Mouse (Mus musculus) embryonic facial prominence, embryonic 12.5 days (tissue): ENCODE results near the gene Zbp1. TPM values are rescaled to one million over a fixed set of nuclear protein-coding genes. Genes with fewer than 3 reads are reported as not detected.

Experiments
- ATAC-seq: fragments of 200-750 bp; cut with Nextera tagmentation; 2 replicates; pipeline ENCODE4 v1.8.0; 2017; ENCODE audit not compliant: insufficient number of reproducible peaks, insufficient read depth, low FRiP score, low TSS enrichment
- H3K27ac ChIP-seq: fragments of 300-500 bp; sonication (generic); 2 replicates; pipeline ENCODE4 v1.5.1; 2016; ENCODE audit warnings: mild to moderate bottlenecking
- H3K27me3 ChIP-seq: fragments of 300-500 bp; sonication (generic); 2 replicates; pipeline ENCODE4 v1.6.1; 2016; ENCODE audit warnings: mild to moderate bottlenecking, moderate library complexity
- H3K36me3 ChIP-seq: fragments of 300-500 bp; sonication (generic); 2 replicates; pipeline ENCODE4 v1.6.1; 2016; ENCODE audit warnings: mild to moderate bottlenecking
- H3K4me1 ChIP-seq: fragments of 300-500 bp; sonication (generic); 2 replicates; pipeline ENCODE4 v1.6.1; 2016
- H3K4me2 ChIP-seq: fragments of 300-500 bp; sonication (generic); replicated peaks from 2 replicates; pipeline ENCODE4 v1.6.1; 2016; ENCODE audit warnings: mild to moderate bottlenecking, moderate library complexity
- H3K4me3 ChIP-seq: fragments of 300-500 bp; sonication (generic); 2 replicates; pipeline ENCODE4 v1.5.1; 2016; ENCODE audit warnings: mild to moderate bottlenecking
- H3K9ac ChIP-seq: fragments of 300-500 bp; sonication (generic); 2 replicates; pipeline ENCODE4 v1.6.1; 2016; ENCODE audit warnings: mild to moderate bottlenecking, moderate library complexity
- H3K9me3 ChIP-seq: fragments of 300-500 bp; sonication (generic); 2 replicates; pipeline ENCODE4 v1.6.1; 2016; ENCODE audit warnings: mild to moderate bottlenecking, moderate library complexity
- WGBS: fragments of 180-500 bp; shearing (Covaris S2); methylation state at CpG from one replicate; pipeline ENCODE4 v1.1.7; 2016; 5-methylcytosine and 5-hydroxymethylcytosine counted together
- polyA plus RNA-seq: library from polyadenylated mRNA; unstranded; fragments of >200 nt; fragmentation: Nextera tagmentation; extraction: Ambion mirVana; gene quantifications from 2 replicates; pipeline ENCODE4 v1.2.1, GENCODE M21; 2016

Gene Zbp1
- polyA plus RNA-seq, 1 experiment from 2014 or later, result not detected

GRCm38 (mm10) chr2:173182796-173183195, 35.9 kb downstream of the Zbp1 start:
- H3K4me1 ChIP-seq, result no peaks in the 10 kb centered on the region
- no peaks in the 10 kb centered on the region for H3K36me3 ChIP-seq
- no peaks in the 10 kb centered on the region for H3K9me3 ChIP-seq
- peaks cover 8% of the 10 kb centered on the region; the same call in 1 of the 2 replicates for H3K27me3 ChIP-seq
- no peak for ATAC-seq
- H3K27ac ChIP-seq, result no peak overlapping the region
- no peak overlapping the region for H3K9ac ChIP-seq
- no peak overlapping the region for H3K4me2 ChIP-seq
- 77% methylated on average over 7 of the region's 7 CpGs for WGBS
- H3K4me3 ChIP-seq, result no peak overlapping the region

DNA sequence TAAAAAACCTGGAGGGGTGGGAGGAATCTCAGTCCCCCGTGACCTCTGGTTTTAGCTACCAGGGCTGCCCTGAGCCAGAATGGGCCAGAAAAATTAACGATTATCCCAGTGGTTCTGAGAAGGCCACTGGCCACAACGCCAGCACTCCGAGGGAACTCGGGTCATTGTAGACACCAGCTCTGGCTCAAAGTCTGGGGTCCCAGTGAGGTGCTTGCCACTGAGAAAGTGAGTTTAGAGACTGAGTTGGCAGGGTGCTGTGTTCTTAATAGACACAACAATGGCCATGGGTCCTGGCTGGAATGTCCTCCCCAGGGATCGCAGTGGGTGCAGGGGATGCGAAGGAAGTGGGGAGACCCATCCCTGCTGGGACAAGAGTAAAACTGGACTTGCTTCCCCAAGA, 36.8 kb downstream of the Zbp1 start:
- Histone ChIP-seq H3K36me3 (no peaks in the 10 kb centered on the region), H3K27me3 (peaks cover 3% of the 10 kb centered on the region; the same call in 1 of the 2 replicates), H3K9me3 (no peaks in the 10 kb centered on the region), H3K9ac (no peak overlapping the region), H3K27ac (no peak overlapping the region), H3K4me1 (no peaks in the 10 kb centered on the region), H3K4me2 (no peak overlapping the region), H3K4me3 (no peak overlapping the region)
- 86% methylated on average over 7 of the region's 7 CpGs for WGBS
- ATAC-seq, result no peak

DNA sequence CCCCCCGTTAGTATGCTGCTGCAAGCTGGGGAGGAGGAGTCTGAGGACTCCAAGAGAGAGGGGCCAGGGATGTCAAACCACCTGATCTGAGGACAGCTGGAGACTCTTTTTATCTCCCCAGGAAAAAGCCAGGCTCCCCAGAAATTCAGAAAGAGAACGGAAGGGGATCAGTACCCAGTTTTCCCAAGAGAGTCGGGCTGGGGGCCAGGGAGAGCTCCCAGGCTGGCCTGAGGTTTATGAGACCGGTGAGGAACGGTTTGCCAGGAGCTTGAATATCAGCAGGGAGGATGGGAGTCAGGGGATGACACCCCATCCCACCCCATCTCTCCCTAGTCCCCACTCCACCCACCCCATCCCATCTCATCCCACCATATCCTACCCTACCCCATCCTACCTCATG, 37.2 kb downstream of the Zbp1 start:
- Histone ChIP-seq H3K27me3 (peaks cover 3% of the 10 kb centered on the region; the same call in 1 of the 2 replicates), H3K36me3 (no peaks in the 10 kb centered on the region), H3K27ac (no peak overlapping the region), H3K4me1 (no peaks in the 10 kb centered on the region), H3K9ac (no peak overlapping the region), H3K4me2 (no peak overlapping the region), H3K9me3 (no peaks in the 10 kb centered on the region), H3K4me3 (no peak overlapping the region)
- ATAC-seq, result no peak
- WGBS, result 56% methylated on average over 5 of the region's 5 CpGs

DNA sequence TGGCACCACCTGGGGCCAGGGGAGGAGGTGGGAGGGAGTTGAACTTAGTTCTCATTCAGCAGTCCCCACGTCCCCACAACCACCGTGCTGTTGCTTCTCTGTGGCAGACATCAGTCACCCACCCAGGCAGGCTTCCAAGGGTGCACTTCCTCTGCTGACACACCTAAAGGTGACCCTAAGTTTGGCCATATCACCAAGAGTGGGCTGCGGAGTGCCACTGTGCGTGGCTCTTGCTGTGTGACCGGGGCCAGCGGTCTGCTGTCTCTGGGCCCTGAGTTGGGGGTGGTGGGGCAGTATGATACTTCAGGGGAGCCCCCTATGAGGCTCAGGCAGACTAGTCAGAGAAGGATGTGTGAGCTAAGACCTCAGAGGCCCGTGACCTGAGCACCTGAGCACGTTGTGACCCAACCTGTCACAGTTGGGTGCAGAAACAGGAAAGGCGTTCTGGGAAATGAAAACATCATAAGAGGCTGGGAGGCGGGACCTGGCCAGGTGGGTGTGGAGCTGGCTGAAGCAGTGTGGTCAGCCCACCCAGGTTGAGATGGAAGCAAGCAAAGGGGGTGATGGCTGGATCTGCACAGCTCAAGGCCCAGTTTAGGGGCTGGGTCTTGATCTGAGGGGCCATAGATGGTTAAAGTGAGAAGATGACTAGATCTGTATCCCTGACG, 37.9 kb downstream of the Zbp1 start:
- WGBS, result 81% methylated on average over 11 of the region's 11 CpGs
- no peak overlapping the region for H3K9ac ChIP-seq
- H3K27ac ChIP-seq, result no peak overlapping the region
- peaks cover 3% of the 10 kb centered on the region; the same call in 1 of the 2 replicates for H3K27me3 ChIP-seq
- ATAC-seq, result no peak
- H3K4me1 ChIP-seq, result no peaks in the 10 kb centered on the region
- H3K9me3 ChIP-seq, result no peaks in the 10 kb centered on the region
- no peaks in the 10 kb centered on the region for H3K36me3 ChIP-seq
- no peak overlapping the region for H3K4me3 ChIP-seq
- no peak overlapping the region for H3K4me2 ChIP-seq

GRCm38 (mm10) chr2:173180026-173180425, 38.7 kb downstream of the Zbp1 start:
- peaks cover 3% of the 10 kb centered on the region; the same call in 1 of the 2 replicates for H3K27me3 ChIP-seq
- H3K36me3 ChIP-seq, result no peaks in the 10 kb centered on the region
- WGBS, result 72% methylated on average over 4 of the region's 4 CpGs
- H3K4me1 ChIP-seq, result no peaks in the 10 kb centered on the region
- H3K9me3 ChIP-seq, result no peaks in the 10 kb centered on the region
- no peak overlapping the region for H3K4me2 ChIP-seq
- H3K9ac ChIP-seq, result no peak overlapping the region
- no peak for ATAC-seq
- no peak overlapping the region for H3K4me3 ChIP-seq
- no peak overlapping the region for H3K27ac ChIP-seq

DNA sequence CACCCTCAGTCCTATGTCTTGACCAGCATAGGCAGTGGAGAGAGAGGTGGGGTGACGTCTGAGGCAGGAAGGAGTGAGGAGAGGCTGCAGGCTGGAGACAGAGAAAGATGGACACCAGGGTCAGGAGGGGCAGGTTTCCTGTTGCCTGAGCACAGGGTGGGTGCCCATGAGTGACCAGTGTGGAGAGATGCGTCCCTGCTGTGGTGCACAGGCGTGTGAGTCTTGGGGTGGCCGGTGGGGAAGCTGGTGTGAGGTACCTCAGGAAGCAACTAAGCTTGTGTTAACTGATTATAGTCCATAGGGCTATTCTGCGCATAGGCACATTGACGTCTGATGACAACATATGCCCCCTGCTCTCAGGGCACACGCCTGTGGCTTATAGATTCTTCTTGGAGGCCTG, 39.7 kb downstream of the Zbp1 start:
- Histone ChIP-seq H3K27me3 (no peaks in the 10 kb centered on the region; the same call in 1 of the 2 replicates), H3K4me1 (peaks cover 8% of the 10 kb centered on the region; the same call in 1 of the 2 replicates), H3K9ac (no peak overlapping the region), H3K9me3 (no peaks in the 10 kb centered on the region), H3K36me3 (no peaks in the 10 kb centered on the region), H3K4me3 (no peak overlapping the region), H3K4me2 (no peak overlapping the region), H3K27ac (no peak overlapping the region)
- ATAC-seq, result no peak
- WGBS, result 78% methylated on average over 7 of the region's 7 CpGs

DNA sequence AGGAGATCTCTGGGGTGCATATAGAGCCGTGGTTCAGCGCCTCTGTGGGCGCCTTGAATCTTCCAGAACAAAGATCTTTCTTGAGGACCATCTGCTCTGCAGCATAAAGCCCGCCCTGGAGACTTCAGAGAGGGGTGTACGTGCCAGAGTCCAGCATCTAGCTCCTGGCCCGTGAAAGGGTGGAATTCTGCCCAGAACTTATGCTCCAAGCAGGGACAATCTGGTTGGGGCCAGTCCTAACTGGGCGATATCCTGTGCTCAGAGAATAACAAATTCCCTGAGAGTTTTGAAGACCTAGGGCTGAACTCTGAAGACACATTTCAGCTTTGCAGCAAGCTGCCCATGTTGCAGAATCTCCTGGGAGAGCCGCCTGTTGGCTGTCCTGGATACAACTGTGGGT, 40.8 kb downstream of the Zbp1 start:
- no peaks in the 10 kb centered on the region for H3K36me3 ChIP-seq
- peaks cover 13% of the 10 kb centered on the region for H3K4me1 ChIP-seq
- H3K9me3 ChIP-seq, result no peaks in the 10 kb centered on the region
- no peak overlapping the region for H3K4me2 ChIP-seq
- ATAC-seq, result no peak
- H3K27ac ChIP-seq, result no peak overlapping the region
- WGBS, result 87% methylated on average over 8 of the region's 8 CpGs
- H3K4me3 ChIP-seq, result no peak overlapping the region
- H3K27me3 ChIP-seq, result no peaks in the 10 kb centered on the region; the same call in 1 of the 2 replicates
- no peak overlapping the region for H3K9ac ChIP-seq

DNA sequence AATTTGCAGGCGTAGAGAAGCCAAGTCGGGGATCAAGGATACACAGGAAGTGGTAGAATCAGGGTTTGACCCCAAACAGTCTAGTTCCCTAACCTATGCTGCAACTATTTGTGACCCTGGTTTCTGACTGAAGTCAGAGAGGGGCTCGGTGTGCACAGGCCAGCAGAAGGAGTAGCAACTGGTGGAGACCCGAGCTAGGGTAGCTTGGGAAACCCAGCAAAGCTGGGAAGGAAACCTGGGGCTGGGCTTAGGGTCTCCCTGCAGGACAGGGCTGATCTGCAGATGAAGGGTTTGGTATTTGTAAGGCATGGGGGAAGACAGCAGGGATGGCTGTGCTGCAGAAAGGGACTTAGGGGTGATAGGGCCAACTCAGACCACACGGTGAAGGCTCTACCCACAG, 41.2 kb downstream of the Zbp1 start:
- Histone ChIP-seq H3K9me3 (no peaks in the 10 kb centered on the region), H3K27me3 (peaks cover 4% of the 10 kb centered on the region), H3K4me1 (peaks cover 18% of the 10 kb centered on the region), H3K4me2 (no peak overlapping the region), H3K27ac (no peak overlapping the region), H3K9ac (no peak overlapping the region), H3K36me3 (no peaks in the 10 kb centered on the region), H3K4me3 (no peak overlapping the region)
- 66% methylated on average over 5 of the region's 5 CpGs for WGBS
- no peak for ATAC-seq

DNA sequence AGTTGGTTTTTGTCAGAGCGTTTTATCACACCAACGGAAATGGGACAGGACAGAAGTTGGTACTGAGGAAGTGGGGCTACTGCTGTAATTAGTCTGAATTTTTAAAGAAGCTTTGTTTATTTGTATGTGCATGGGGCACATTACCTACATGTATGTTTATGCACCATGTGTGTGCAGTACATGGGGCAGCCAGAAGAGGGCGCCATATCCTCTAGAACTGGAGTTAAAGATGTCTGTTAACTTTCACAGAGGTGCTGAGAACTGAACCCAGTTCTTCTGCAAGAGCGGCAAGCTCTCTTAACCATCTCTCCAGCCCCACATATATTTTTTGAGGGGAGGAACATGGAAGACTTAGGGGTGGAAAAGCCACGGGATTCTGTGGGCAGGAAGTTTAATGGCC, 43.0 kb downstream of the Zbp1 start:
- Histone ChIP-seq H3K9ac (no peak overlapping the region), H3K4me3 (no peak overlapping the region), H3K27me3 (peaks cover 12% of the 10 kb centered on the region), H3K9me3 (no peaks in the 10 kb centered on the region), H3K36me3 (no peaks in the 10 kb centered on the region), H3K4me1 (peaks cover 32% of the 10 kb centered on the region), H3K4me2 (no peak overlapping the region), H3K27ac (no peak overlapping the region)
- WGBS, result 90% methylated on average over 5 of the region's 5 CpGs
- ATAC-seq, result no peak

DNA sequence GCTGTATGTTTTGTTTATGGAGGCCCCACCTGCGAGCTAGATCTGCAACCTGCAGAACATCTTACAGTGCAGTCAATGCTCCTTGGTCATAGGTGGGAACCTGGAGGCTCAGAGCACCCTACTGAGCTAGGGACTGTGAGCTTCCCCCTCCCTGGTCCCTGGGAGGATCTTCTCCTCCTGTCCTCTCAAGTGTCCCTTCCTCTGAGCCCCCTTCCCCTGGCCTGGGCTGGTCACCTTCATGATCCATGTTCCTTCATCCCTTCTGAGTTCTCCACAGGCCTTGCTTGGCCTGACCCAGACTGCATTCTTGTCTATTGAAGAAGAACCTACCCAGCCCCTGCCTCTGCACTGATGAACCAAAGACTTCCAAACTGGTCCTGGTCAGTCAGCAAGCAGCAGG, 44.2 kb downstream of the Zbp1 start:
- Histone ChIP-seq H3K27me3 (peaks cover 16% of the 10 kb centered on the region), H3K36me3 (no peaks in the 10 kb centered on the region), H3K4me3 (peak overlapping the region; percentile 30; the same call in 1 of the 2 replicates), H3K9ac (0 out of 2 replicates have a peak overlapping the region, but pooled peaks have one; percentile 15), H3K4me2 (peak overlapping the region; percentile 52), H3K4me1 (peaks cover 32% of the 10 kb centered on the region), H3K9me3 (no peaks in the 10 kb centered on the region), H3K27ac (peak overlapping the region; percentile 96)
- WGBS, result 46% methylated on average over 1 of the region's 1 CpGs
- 0 out of 2 replicates have a peak, but pooled peaks have one; percentile 5 for ATAC-seq

- ATAC-seq, result peak; percentile 90
- Histone ChIP-seq H3K27me3 (peaks cover 16% of the 10 kb centered on the region), H3K9ac (peak overlapping the region; percentile 15; the same call in 1 of the 2 replicates), H3K9me3 (no peaks in the 10 kb centered on the region), H3K36me3 (no peaks in the 10 kb centered on the region), H3K4me1 (peaks cover 32% of the 10 kb centered on the region), H3K27ac (peak overlapping the region; percentile 96), H3K4me3 (peak overlapping the region; percentile 30), H3K4me2 (peak overlapping the region; percentile 52)
- 3% methylated on average over 22 of the region's 22 CpGs for WGBS
Observed at GRCm38 (mm10) chr2:173173521-173174511, 44.9 kb downstream of the Zbp1 start.
